Mouse (Mus musculus) heart, adult 8-10 months (tissue): Measurements from ENCODE around the gene Ctnnbl1. TPM values are rescaled to one million over a fixed set of nuclear protein-coding genes. Genes with fewer than 3 reads are reported as not detected.
A peak's percentile ranks its signal among the peaks of the same experiment; 100 is the strongest.

ENCODE experiments used
- DNase-seq: peaks from one replicate; pipeline ENCODE4 v3.0.0; 2022; ENCODE audit warnings: low spot score
- total RNA-seq, 4 experiments: library from RNA; stranded (reverse); gene quantifications; 2 replicates each; pipeline ENCODE4 v1.2.4; 2022

The Ctnnbl1 gene
- total RNA-seq, 4 experiments from 2014 or later: 8.9 to 14.3 (median 10.1) TPM

- DNase-seq: no peak
Measured at GRCm38 (mm10) chr2:157818576-157819320, 81.5 kb downstream of the Ctnnbl1 start.

DNA sequence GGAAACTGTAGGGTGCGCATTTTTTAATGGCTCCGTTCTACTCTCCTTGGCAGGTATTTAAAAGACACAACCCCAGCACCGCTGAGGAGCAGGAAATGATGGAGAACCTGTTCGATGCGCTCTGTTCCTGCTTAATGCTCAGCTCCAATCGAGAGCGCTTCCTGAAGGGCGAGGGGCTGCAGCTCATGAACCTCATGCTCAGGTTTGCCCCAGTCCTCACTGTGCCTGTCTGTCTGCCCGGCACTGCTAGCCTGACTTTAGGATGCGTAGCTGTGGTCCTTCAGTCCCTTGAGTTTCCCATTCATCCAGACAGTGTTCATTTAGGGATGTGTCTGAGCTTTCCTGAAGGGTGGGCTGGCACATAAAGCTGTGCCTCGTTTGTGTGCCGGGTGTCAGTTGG, 82.2 kb downstream of the Ctnnbl1 start:
- no peak for DNase-seq

DNA sequence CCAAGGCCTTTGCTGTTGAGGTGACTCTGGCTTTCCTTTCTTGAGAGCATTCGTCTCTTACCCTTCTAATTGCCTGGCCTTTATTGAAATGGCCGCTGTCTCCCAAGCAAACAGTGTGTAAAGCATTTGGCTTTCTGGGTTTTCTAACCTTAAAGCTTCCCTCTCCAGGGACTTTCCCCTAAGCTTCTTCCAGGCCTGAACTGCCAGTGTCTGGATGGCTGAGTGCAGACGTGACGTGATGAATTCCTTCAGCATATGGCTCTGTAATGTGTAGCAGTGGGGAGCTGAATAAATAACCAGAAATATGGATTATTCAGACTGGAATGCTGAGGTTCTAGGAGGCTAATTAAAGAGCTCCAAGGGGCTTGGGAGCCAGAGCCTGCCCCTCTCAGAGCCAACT, 84.1 kb downstream of the Ctnnbl1 start:
- DNase-seq: no peak

DNA sequence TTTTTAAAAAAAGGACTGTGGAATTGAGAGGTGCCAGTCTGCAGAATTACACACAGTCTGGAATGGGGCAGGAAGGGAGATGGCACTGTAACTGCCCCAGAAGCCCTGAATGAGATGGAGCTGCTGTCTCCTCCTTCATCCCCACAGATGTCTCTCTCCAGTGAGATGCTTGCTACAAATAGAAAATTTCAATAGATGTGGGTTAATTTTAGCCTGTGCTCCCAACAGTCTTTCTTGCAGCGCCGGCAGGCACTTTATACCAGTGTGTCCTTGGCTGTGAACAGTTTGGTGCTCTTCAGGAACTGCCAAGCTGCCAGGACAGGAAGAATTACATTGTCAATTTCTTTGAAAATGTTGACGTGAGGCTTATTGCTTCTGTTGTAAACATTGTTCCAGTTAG, 86.3 kb downstream of the Ctnnbl1 start:
- no peak for DNase-seq

DNA sequence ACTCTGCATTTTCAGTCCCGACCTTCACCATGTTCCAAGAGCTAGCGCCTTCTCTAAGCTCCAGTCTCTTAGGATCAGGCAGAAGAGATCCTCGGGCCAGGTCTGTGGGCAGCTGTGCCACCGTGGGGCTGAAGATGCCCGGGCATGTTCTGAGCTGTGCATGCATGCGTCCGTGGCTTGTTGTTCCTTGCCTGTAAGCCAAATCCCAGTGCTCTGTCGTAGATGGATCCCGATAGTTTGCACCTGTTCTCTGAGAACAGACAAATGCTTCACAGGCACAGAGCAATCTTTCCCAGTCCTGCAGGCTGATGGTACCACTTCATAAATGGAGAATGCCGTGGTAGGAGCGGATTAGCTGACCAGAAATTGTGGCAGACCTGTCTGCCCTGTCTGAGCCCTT, 87.0 kb downstream of the Ctnnbl1 start:
- no peak for DNase-seq

- DNase-seq: no peak
Measured at GRCm38 (mm10) chr2:157830101-157830500, 92.9 kb downstream of the Ctnnbl1 start.

DNA sequence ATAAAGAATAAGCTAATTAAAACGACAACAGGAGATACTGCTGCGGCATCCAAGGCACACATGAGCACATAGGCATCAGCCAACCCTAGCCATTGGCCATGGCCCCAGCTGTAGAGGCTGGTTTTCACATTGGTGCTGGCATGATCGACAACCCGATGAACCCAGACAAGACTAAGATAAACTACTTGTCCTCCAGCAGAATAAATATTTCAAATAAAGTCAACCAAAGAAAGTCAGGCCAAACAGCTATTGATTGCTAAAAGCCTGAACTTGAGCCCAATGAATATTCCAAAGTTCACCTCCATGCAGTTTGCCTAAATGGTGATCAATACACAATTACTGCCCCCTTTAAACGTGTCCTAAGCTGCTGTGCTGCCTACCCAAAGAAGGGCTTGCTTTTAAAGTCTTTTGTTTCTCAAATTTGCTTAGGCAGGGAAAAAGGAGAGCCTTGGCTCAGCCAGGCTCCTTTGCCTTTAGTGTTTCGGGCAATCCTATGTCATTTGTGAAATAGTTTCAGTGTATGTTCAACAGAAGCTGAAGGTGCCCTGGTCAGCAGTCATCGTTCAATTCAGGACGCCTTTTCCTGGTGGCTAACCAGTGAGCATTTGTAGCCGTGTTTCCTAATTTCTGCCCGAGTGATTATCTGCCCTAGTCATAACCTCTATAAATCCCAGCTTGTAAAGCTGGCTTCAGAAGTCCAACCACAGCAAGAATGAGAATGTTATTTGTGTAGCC, 93.6 kb downstream of the Ctnnbl1 start:
- DNase-seq: no peak

GRCm38 (mm10) chr2:157837050-157837449, 99.8 kb downstream of the Ctnnbl1 start:
- no peak for DNase-seq

- DNase-seq: no peak
Measured at GRCm38 (mm10) chr2:157838206-157838923, 101.2 kb downstream of the Ctnnbl1 start.

DNA sequence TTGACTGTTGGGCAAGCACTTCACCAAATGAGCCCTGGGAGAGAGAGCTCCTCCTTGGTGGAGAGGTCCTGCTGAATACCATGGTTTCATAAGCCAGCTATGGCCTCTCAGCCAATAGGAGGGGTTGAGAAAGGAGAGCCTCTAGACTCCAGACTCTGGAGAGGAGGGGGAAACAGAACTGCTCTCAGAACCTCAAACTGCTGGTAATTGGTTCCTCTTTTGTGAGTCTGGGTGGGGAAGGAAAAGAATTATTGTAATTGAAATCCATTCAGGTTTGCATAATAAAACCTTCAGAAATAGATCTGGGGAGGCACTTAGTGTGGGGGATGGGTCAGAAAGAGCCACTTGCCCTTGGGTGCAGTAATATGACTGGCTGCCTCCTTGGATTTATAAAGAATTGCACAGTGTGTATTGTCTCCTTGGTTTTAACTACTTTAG, 103.5 kb downstream of the Ctnnbl1 start:
- DNase-seq: no peak

GRCm38 (mm10) chr2:157841121-157841520, 103.9 kb downstream of the Ctnnbl1 start:
- no peak for DNase-seq

GRCm38 (mm10) chr2:157844746-157845145, 107.5 kb downstream of the Ctnnbl1 start:
- DNase-seq: no peak

DNA sequence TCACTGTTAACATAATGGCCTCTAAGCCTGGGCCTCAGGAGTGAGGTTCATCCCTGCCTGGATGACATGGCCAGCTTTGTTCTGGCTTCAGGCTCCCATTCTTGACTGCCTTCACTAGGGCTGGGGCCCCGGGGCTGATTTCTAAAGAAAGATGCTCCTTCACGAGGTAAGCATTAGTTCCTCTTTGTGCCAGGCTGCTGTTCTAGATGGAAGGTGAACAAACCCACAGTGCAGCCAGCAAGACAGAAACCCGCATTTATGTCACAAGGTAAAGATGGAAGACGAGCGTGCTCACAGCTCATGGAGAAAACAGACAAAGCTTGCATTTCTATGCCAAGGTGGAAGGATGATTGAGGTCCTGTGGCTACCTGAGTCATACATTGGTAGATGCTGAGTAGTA, 108.6 kb downstream of the Ctnnbl1 start:
- DNase-seq: no peak

DNA sequence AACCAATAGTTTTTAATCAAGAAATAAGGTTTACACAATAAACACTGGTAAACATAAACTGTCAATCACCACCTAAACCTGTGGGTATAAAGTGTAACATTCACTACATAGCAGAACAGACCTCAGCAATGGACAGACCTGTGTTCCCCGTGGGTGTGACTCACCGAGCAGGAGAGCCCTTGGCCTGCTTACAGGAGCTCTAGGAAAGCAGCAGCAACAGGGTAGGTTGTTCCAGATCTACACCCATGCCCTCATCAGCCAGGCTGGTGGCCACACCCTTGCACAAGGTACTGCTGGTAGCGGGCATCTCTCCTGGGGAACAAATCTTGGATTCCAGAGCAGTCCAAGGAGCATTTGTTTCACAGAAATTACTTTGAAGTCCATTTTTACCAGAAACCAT, 115.9 kb downstream of the Ctnnbl1 start:
- DNase-seq: no peak

DNA sequence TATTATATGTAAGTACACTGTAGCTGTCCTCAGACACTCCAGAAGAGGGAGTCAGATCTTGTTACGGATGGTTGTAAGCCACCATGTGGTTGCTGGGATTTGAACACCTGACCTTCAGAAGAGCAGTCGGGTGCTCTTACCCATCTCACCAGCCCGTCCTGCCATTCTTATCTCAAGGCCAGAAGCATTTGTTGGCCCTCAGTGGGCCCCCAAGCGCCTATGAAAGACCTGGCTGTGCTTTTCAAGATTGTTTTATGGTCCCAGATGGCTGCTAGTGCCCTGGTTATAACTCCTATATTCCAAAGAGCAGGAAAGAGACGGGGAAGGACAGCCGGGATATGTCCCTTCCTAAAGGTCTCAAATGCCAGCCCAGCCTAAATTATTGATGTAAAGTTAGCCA, 118.6 kb downstream of the Ctnnbl1 start:
- no peak for DNase-seq

GRCm38 (mm10) chr2:157857496-157857895, 120.3 kb downstream of the Ctnnbl1 start:
- DNase-seq: no peak

- no peak for DNase-seq
Measured at GRCm38 (mm10) chr2:157858317-157858716, 121.1 kb downstream of the Ctnnbl1 start.

DNA sequence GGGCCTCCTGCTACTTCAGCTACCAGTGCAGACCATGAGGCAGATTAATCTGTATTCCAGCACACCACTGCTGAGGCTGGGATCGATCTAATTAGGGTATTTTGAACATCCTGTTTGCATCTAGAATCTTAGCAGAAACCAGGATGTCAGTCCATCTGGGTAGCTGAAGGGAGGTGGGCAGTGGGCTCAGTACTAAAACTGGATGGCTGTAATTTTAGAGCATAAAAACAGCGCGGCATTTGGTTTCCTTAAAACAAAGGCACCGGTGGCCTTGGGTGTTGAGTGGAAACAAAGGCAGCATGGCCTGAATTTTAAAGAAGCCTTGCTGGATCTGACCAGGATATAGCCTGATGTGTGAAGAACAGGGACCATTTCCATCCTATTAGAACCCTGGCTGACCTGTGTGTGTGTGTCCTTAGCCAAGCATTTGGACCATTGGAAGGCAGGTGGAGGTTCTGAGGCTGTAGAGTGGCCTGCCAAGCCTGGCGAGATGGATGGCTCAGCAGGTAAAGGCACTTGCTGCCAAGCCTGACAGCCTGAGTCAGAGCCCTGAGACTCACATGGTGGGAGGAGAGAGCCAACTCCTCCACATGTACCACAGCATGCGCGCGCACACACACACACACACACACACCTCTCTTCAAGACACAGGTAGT, 122.0 kb downstream of the Ctnnbl1 start:
- no peak for DNase-seq

GRCm38 (mm10) chr2:157861273-157861944, 124.2 kb downstream of the Ctnnbl1 start:
- no peak for DNase-seq

- peak; percentile 36 for DNase-seq
Measured at GRCm38 (mm10) chr2:157862306-157862705, 125.1 kb downstream of the Ctnnbl1 start.

DNA sequence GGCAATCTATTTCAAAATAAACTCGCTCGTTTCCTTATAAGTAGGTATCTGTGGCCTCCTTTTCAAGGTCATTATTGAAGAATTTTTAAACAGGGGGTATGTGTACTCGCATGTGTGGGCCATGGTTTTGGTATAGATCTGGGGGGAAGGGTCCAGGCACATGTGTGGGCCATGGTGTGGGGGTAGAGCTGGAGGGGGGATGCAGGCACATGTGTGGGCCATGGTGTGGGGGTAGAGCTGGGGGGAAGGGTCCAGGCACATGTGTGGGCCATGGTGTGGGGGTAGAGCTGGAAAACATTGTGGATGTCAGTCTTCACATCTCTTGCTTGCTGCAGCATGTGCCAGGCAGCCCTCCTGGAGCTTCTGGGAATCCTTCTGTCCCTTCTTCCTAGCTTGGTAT, 129.9 kb downstream of the Ctnnbl1 start:
- DNase-seq: no peak
